Mouse (Mus musculus): Measurements from ENCODE around the gene Celf5. TPM values are rescaled to one million over a fixed set of nuclear protein-coding genes. Genes with fewer than 3 reads are reported as not detected.

The Celf5 gene
- total RNA-seq, 2 experiments from 2014 or later: 0.47 to 0.52 TPM

DNA sequence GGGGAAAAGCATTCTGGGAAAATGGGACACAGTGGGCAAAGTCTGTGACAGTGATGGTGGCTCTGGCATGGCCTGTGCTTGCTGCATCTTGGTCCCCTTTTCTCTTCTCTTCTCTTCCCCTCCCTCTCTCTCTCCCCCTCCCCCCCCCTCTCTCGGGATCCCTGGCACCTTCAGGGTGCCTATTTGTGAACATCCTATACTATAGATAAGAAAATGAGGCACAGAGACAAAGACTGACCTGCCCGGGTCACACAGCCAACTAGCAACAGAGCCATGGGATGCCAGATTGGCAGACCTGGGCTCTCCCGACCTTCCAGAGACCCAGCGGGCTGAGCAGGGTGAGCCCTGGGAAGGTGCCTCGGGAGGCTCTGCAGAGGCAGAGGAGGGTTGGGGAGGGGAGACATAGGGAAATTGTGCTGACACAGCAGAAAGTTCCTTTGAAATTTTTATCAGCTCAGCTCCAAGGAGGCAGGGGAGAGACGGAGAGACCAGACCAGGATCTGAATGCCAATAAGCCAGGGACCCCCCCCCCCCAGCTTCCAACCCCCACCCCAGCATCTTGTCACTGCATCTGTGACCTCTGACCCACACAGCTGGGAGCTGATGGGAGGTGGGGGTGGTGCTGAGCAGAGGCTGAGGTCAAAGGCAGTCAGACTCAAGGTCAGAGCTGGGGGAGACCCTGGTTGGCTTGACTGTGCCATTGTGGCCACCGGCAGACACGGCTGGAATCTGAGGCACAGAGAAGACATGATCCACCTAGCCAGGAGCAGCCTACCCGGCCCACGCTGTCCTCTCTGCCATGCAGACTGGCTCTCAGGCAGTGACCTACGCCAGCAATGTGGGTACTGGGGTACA is 64.1 kb downstream of the Celf5 start:
- DNase-seq (ENCODE audit: low spot score in 2 of 2): no peak

- DNase-seq (ENCODE audit: low spot score in 2 of 2): no peak
Measured at GRCm38 (mm10) chr10:81417227-81418215, 65.0 kb downstream of the Celf5 start.

GRCm38 (mm10) chr10:81416581-81417226 is 65.8 kb downstream of the Celf5 start:
- DNase-seq (ENCODE audit: low spot score in 2 of 2): peak; percentile 86 to 90

- DNase-seq (ENCODE audit: low spot score in 2 of 2): no peak
Measured at GRCm38 (mm10) chr10:81415549-81416310, 66.8 kb downstream of the Celf5 start.

- DNase-seq (ENCODE audit: low spot score in 2 of 2): no peak
Measured at GRCm38 (mm10) chr10:81415146-81415545, 67.4 kb downstream of the Celf5 start.

- no peak for DNase-seq (ENCODE audit: low spot score in 2 of 2)
Measured at GRCm38 (mm10) chr10:81414682-81415081, 67.8 kb downstream of the Celf5 start.

GRCm38 (mm10) chr10:81413310-81414261 is 68.9 kb downstream of the Celf5 start:
- peak; percentile 80 to 89 for DNase-seq (ENCODE audit: low spot score in 2 of 2)

GRCm38 (mm10) chr10:81412586-81413309 is 69.8 kb downstream of the Celf5 start:
- no peak for DNase-seq (ENCODE audit: low spot score in 2 of 2)

DNA sequence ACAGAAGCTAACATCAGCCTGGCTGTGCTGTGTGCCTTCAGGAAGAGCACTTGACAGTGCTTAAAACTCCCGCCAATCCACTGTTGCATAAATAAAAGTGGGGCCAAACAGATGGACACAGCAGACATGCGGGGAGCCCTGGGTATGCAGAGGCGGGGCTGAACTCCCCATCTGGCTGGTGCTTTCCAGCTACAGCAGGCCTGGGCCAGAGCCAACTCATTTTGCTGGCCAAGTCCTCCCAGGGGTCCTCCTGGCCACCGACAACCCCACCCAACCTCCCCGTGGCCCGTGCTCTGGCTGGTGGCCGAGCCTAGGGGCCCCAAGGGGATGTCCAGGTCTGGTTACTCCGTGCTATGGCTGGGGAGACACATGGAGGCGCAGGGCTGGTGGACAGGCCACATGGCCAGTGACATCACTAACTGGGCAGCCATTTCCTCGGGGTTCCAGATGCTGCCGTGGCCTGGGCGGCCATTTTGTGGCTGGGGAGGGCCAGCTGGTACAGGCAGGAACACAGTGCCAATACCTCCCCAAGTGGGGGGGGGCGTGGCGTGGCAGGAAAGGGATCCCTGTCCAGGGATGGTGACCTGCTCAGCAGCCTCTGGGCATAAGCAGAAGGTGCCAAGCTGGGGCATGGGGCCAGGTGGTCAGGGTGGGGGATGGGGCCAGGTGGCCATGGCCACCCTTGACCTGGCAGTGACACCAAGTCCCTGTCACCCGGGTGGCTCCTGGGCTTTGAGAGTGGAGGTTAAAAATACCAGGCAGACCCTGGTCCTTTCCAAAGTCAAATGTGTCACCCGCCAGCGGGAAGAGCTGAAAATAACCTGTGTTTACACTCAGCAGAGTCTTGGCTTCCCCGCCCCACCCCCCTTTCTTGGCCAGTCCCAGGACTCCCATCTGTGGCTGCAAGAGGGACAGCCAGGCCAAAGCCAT is 70.8 kb downstream of the Celf5 start:
- peak; percentile 87 to 93 for DNase-seq (ENCODE audit: low spot score in 2 of 2)

DNA sequence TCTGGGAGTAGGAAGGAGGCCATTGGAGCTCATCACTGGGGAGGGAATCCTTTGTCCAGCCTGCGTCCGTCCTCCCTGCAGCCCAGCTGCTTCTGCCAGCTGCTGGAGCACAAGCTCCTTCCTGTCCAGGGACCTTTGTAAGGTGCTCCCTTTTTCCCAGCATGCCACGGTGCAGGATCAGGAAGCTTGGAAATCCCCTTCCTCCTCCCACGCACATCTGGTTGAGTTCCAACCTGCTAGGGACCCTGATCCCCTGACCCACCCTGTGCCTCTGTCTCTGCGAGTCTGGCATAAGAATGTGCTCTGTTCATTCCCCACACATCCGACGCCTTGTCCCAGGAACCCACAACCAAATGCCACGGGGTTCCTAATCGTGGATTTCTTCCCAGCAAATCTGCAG is 71.5 kb downstream of the Celf5 start:
- no peak for DNase-seq (ENCODE audit: low spot score in 2 of 2)

DNA sequence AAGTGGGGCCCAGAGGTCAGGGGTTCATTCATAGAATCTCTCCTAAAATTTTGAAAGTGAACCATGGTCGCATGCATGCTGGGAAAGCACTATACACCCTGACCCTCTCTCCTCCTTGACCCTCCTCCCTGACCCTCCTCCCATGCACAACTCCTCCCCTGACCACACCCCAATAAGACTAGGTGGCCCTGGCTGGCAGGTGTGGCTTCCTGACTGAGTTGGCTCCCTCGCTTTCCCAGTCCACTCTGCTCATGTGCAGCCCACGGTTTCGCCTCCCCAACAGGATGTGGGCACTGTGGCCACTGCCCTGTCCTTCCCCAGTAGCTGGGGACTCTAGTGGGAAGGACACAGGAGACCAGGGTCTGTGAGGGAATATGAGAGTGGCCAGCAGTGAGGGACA is 72.2 kb downstream of the Celf5 start:
- DNase-seq (ENCODE audit: low spot score in 2 of 2): no peak

- DNase-seq (ENCODE audit: low spot score in 2 of 2): no peak
Measured at GRCm38 (mm10) chr10:81409330-81409729, 73.2 kb downstream of the Celf5 start.

Small RNA genes within 50 kb of the gene (microRNA-seq; reads per million reads assigned to microRNA genes)
- gene Gm25595: not detected
- gene Mir1191b: not detected

Other genes with a start within 250 kb of the Celf5 start
- 1 to 10 TPM; 4.3 to 5.6 TPM for gene Zfr2, start 249.6 kb downstream of the Celf5 start, total RNA-seq (2021)
- gene Matk, start 229.8 kb downstream of the Celf5 start, total RNA-seq (2021): under 1 TPM; 0.34 to 0.78 TPM
- gene Mrpl54, start 215.8 kb downstream of the Celf5 start, total RNA-seq (2021): 10 to 100 TPM; 90.0 to 97.6 TPM
- gene Apba3, start 215.7 kb downstream of the Celf5 start, total RNA-seq (2021): 10 to 100 TPM; 49.2 to 50.2 TPM
- gene Tjp3, start 191.1 kb downstream of the Celf5 start, total RNA-seq (2021): under 1 TPM; 0.25 to 0.44 TPM
- gene Pip5k1c, start 189.7 kb downstream of the Celf5 start, total RNA-seq (2021): 10 to 100 TPM; 35.8 TPM
- gene Cactin, start 161.6 kb downstream of the Celf5 start, total RNA-seq (2021): 10 to 100 TPM; 17.8 to 18.3 TPM
- gene Tbxa2r, start 154.0 kb downstream of the Celf5 start, total RNA-seq (2021): 1 to 10 TPM; 4.8 to 5.8 TPM
- gene Gipc3, start 139.4 kb downstream of the Celf5 start, total RNA-seq (2021): under 1 TPM; 0.66 to 0.86 TPM
- 10 to 100 TPM; 46.2 to 58.6 TPM for gene Hmg20b, start 132.2 kb downstream of the Celf5 start, total RNA-seq (2021)
- gene Mfsd12, start 125.2 kb downstream of the Celf5 start, total RNA-seq (2021): 1 to 10 TPM; 8.6 to 9.9 TPM
- 1 to 10 TPM; 1.7 to 1.8 TPM for gene 4930404N11Rik, start 116.9 kb downstream of the Celf5 start, total RNA-seq (2021)
- 10 to 100 TPM; 32.2 to 33.5 TPM for gene Fzr1, start 104.2 kb downstream of the Celf5 start, total RNA-seq (2021)
- gene Dohh, start 98.3 kb downstream of the Celf5 start, total RNA-seq (2021): 10 to 100 TPM; 48.1 to 48.5 TPM
- gene Gm48551, start 98.2 kb downstream of the Celf5 start, total RNA-seq (2021): 1 to 10 TPM in 1 of 2 experiments, under 1 TPM in 1; 0.70 to 1.5 TPM
- 1 to 10 TPM; 1.3 to 2.0 TPM for gene Gm48552, start 93.7 kb downstream of the Celf5 start, total RNA-seq (2021)
- under 1 TPM; 0.91 to 0.98 TPM for gene Smim24, start 89.7 kb downstream of the Celf5 start, total RNA-seq (2021)
- 100 to 1,000 TPM; 274 to 335 TPM for gene Nfic, start 27.1 kb downstream of the Celf5 start, total RNA-seq (2021)
- 10 to 100 TPM; 59.3 to 61.3 TPM for gene Ncln, start 13.7 kb upstream of the Celf5 start, total RNA-seq (2021)
- gene S1pr4, start 17.4 kb upstream of the Celf5 start, total RNA-seq (2021): under 1 TPM; 0.37 to 0.54 TPM
- 1 to 10 TPM; 1.1 to 1.8 TPM for gene Gna15, start 41.5 kb upstream of the Celf5 start, total RNA-seq (2021)
- 10 to 100 TPM; 56.8 to 59.5 TPM for gene Gna11, start 62.5 kb upstream of the Celf5 start, total RNA-seq (2021)
- gene Aes, start 76.8 kb upstream of the Celf5 start, total RNA-seq (2021): 100 to 1,000 TPM; 537 to 620 TPM
- gene Tle2, start 91.9 kb upstream of the Celf5 start, total RNA-seq (2021): 10 to 100 TPM in 1 of 2 experiments, 1 to 10 TPM in 1; 7.8 to 10.5 TPM
- gene Tle6, start 118.4 kb upstream of the Celf5 start, total RNA-seq (2021): 1 to 10 TPM; 5.2 to 6.6 TPM
- gene BC025920, start 123.6 kb upstream of the Celf5 start, total RNA-seq (2021): 1 to 10 TPM; 1.2 to 1.7 TPM
- 10 to 100 TPM; 13.6 to 18.2 TPM for gene Sirt6, start 145.1 kb upstream of the Celf5 start, total RNA-seq (2021)
- 10 to 100 TPM; 16.0 to 17.7 TPM for gene Ankrd24, start 145.8 kb upstream of the Celf5 start, total RNA-seq (2021)
- gene Gm10778, start 166.3 kb upstream of the Celf5 start, total RNA-seq (2021): 1 to 10 TPM; 2.6 to 3.1 TPM
- gene Zfp433, start 222.1 kb upstream of the Celf5 start, total RNA-seq (2021): 1 to 10 TPM; 4.7 to 4.9 TPM

Measured in gastrocnemius, postnatal 4 days (tissue).